Mouse (Mus musculus) hindbrain, embryonic 14.5 days (tissue): Measurements from ENCODE around the gene Mef2a. TPM values are rescaled to one million over a fixed set of nuclear protein-coding genes. Genes with fewer than 3 reads are reported as not detected.

Source experiments
- ATAC-seq: fragments of 200-750 bp; cut with Nextera tagmentation; 2 replicates; pipeline ENCODE4 v1.8.0; 2017; ENCODE audit warnings: moderate number of reproducible peaks, mild to moderate bottlenecking, moderate TSS enrichment, moderate library complexity; ENCODE audit not compliant: low FRiP score
- DNase-seq: peaks from one replicate; pipeline ENCODE4 v3.0.0-alpha.2; 2015; ENCODE audit warnings: low spot score
- H3K27ac ChIP-seq: fragments of 300-500 bp; sonication (generic); 2 replicates; pipeline ENCODE4 v1.5.1; 2014; ENCODE audit warnings: mild to moderate bottlenecking, moderate library complexity
- H3K27me3 ChIP-seq: fragments of 300-500 bp; sonication (generic); 2 replicates; pipeline ENCODE4 v1.6.1; 2014; ENCODE audit warnings: mild to moderate bottlenecking, low read length, mixed read lengths; ENCODE audit not compliant: control insufficient read depth, insufficient read depth
- H3K36me3 ChIP-seq: fragments of 300-500 bp; sonication (generic); replicated peaks from 2 replicates; pipeline ENCODE4 v1.6.1; 2014; ENCODE audit not compliant: control insufficient read depth, insufficient read depth
- H3K4me1 ChIP-seq: fragments of 300-500 bp; sonication (generic); replicated peaks from 2 replicates; pipeline ENCODE4 v1.6.1; 2014; ENCODE audit warnings: antibody characterized with exemption, low read length, mixed read lengths; ENCODE audit not compliant: control insufficient read depth, insufficient read depth
- H3K4me2 ChIP-seq: fragments of 300-500 bp; sonication (generic); replicated peaks from 2 replicates; pipeline ENCODE4 v1.6.1; 2014; ENCODE audit warnings: mild to moderate bottlenecking, moderate library complexity
- H3K4me3 ChIP-seq: fragments of 300-500 bp; sonication (generic); replicated peaks from 2 replicates; pipeline ENCODE4 v1.5.1; 2014; ENCODE audit warnings: mild to moderate bottlenecking, low read length
- H3K9ac ChIP-seq: fragments of 300-500 bp; sonication (generic); 2 replicates; pipeline ENCODE4 v1.6.1; 2014
- H3K9me3 ChIP-seq: fragments of 300-500 bp; sonication (generic); 2 replicates; pipeline ENCODE4 v1.6.1; 2016; ENCODE audit warnings: low read length; ENCODE audit not compliant: control insufficient read depth
- WGBS: fragments of 180-500 bp; shearing (Covaris S2); extraction: QIAGEN DNeasy Blood & Tissue Kit; methylation state at CpG from one replicate; pipeline ENCODE4 v1.1.7; 2014; 5-methylcytosine and 5-hydroxymethylcytosine counted together
- polyA plus RNA-seq: library from polyadenylated mRNA; unstranded; fragments of >200 nt; fragmentation: Nextera tagmentation; extraction: Ambion mirVana; gene quantifications from 2 replicates; pipeline ENCODE4 v1.2.1, GENCODE M21; 2014

Gene Mef2a
- polyA plus RNA-seq, 1 experiment from 2014 or later, result 44.9 TPM

- Histone ChIP-seq H3K9me3 (no peaks in the 10 kb centered on the region), H3K4me2 (no peak overlapping the region), H3K4me3 (no peak overlapping the region), H3K9ac (no peak overlapping the region), H3K27ac (no peak overlapping the region), H3K4me1 (no peaks in the 10 kb centered on the region), H3K36me3 (0 out of 2 replicates have a peak, but pooled peaks cover 4% of the 10 kb centered on the region), H3K27me3 (no peaks in the 10 kb centered on the region)
- 86% methylated on average over 1 of the region's 1 CpGs for WGBS
- ATAC-seq (no peak), DNase-seq (no peak)
Measured at GRCm38 (mm10) chr7:67344443-67344842, 28.2 kb downstream of the Mef2a start.

- Histone ChIP-seq H3K27ac (no peak overlapping the region), H3K4me3 (no peak overlapping the region), H3K36me3 (no peaks in the 10 kb centered on the region), H3K9me3 (peaks cover 4% of the 10 kb centered on the region; the same call in 1 of the 2 replicates), H3K4me1 (no peaks in the 10 kb centered on the region), H3K9ac (no peak overlapping the region), H3K4me2 (no peak overlapping the region), H3K27me3 (no peaks in the 10 kb centered on the region)
- WGBS, result 88% methylated on average over 7 of the region's 7 CpGs
- no peak for DNase-seq
- no peak for ATAC-seq
Measured at GRCm38 (mm10) chr7:67342067-67342625, 30.5 kb downstream of the Mef2a start.

- Histone ChIP-seq H3K27ac (no peak overlapping the region), H3K27me3 (no peaks in the 10 kb centered on the region), H3K9me3 (no peaks in the 10 kb centered on the region), H3K36me3 (no peaks in the 10 kb centered on the region), H3K4me2 (no peak overlapping the region), H3K4me1 (no peaks in the 10 kb centered on the region), H3K4me3 (no peak overlapping the region), H3K9ac (no peak overlapping the region)
- 73% methylated on average over 1 of the region's 1 CpGs for WGBS
- ATAC-seq (no peak), DNase-seq (no peak)
Measured at GRCm38 (mm10) chr7:67320359-67320758, 52.3 kb downstream of the Mef2a start.

- no peak overlapping the region for H3K27ac ChIP-seq
- no peak overlapping the region for H3K4me2 ChIP-seq
- H3K9me3 ChIP-seq, result no peaks in the 10 kb centered on the region
- DNase-seq, result no peak
- H3K9ac ChIP-seq, result no peak overlapping the region
- no peaks in the 10 kb centered on the region for H3K27me3 ChIP-seq
- no peaks in the 10 kb centered on the region for H3K4me1 ChIP-seq
- 0 out of 2 replicates have a peak, but pooled peaks cover 3% of the 10 kb centered on the region for H3K36me3 ChIP-seq
- ATAC-seq, result no peak
- no peak overlapping the region for H3K4me3 ChIP-seq
Measured at GRCm38 (mm10) chr7:67318697-67319096, 54.0 kb downstream of the Mef2a start.

GRCm38 (mm10) chr7:67313200-67313599 lies 59.5 kb downstream of the Mef2a start:
- H3K4me1 ChIP-seq, result no peaks in the 10 kb centered on the region
- no peak overlapping the region for H3K27ac ChIP-seq
- ATAC-seq (no peak), DNase-seq (no peak)
- WGBS, result 98% methylated on average over 3 of the region's 3 CpGs
- no peaks in the 10 kb centered on the region for H3K9me3 ChIP-seq
- H3K4me3 ChIP-seq, result no peak overlapping the region
- no peaks in the 10 kb centered on the region for H3K27me3 ChIP-seq
- H3K9ac ChIP-seq, result no peak overlapping the region
- H3K36me3 ChIP-seq, result 0 out of 2 replicates have a peak, but pooled peaks cover 4% of the 10 kb centered on the region
- no peak overlapping the region for H3K4me2 ChIP-seq

GRCm38 (mm10) chr7:67310151-67310550 lies 62.5 kb downstream of the Mef2a start:
- DNase-seq, result no peak
- 88% methylated on average over 2 of the region's 2 CpGs for WGBS
- Histone ChIP-seq H3K27me3 (no peaks in the 10 kb centered on the region), H3K36me3 (0 out of 2 replicates have a peak, but pooled peaks cover 4% of the 10 kb centered on the region), H3K4me1 (no peaks in the 10 kb centered on the region), H3K4me2 (no peak overlapping the region), H3K9me3 (no peaks in the 10 kb centered on the region), H3K4me3 (no peak overlapping the region), H3K9ac (no peak overlapping the region), H3K27ac (no peak overlapping the region)
- ATAC-seq, result no peak

GRCm38 (mm10) chr7:67308102-67308501 lies 64.6 kb downstream of the Mef2a start:
- Histone ChIP-seq H3K4me2 (no peak overlapping the region), H3K27ac (no peak overlapping the region), H3K4me1 (no peaks in the 10 kb centered on the region), H3K9ac (no peak overlapping the region), H3K9me3 (no peaks in the 10 kb centered on the region), H3K36me3 (no peaks in the 10 kb centered on the region), H3K4me3 (no peak overlapping the region), H3K27me3 (no peaks in the 10 kb centered on the region)
- 95% methylated on average over 2 of the region's 2 CpGs for WGBS
- DNase-seq (no peak), ATAC-seq (no peak)

- whole genome bisulfite sequencing, result 95% methylated on average over 3 of the region's 3 CpGs
- Histone ChIP-seq H3K27ac (no peak overlapping the region), H3K4me3 (no peak overlapping the region), H3K36me3 (no peaks in the 10 kb centered on the region), H3K9me3 (no peaks in the 10 kb centered on the region), H3K9ac (no peak overlapping the region), H3K4me1 (no peaks in the 10 kb centered on the region), H3K27me3 (no peaks in the 10 kb centered on the region), H3K4me2 (no peak overlapping the region)
- DNase-seq (no peak), ATAC-seq (no peak)
Measured at GRCm38 (mm10) chr7:67307078-67307477, 65.6 kb downstream of the Mef2a start.

- no peak for DNase-seq
- H3K4me1 ChIP-seq, result no peaks in the 10 kb centered on the region
- H3K9me3 ChIP-seq, result no peaks in the 10 kb centered on the region
- no peak overlapping the region for H3K4me2 ChIP-seq
- no peak for ATAC-seq
- H3K36me3 ChIP-seq, result no peaks in the 10 kb centered on the region
- 86% methylated on average over 3 of the region's 3 CpGs for WGBS
- H3K27ac ChIP-seq, result no peak overlapping the region
- H3K9ac ChIP-seq, result no peak overlapping the region
- H3K4me3 ChIP-seq, result no peak overlapping the region
- H3K27me3 ChIP-seq, result no peaks in the 10 kb centered on the region
Measured at GRCm38 (mm10) chr7:67304937-67305336, 67.7 kb downstream of the Mef2a start.

- ATAC-seq, result no peak
- H3K9ac ChIP-seq, result no peak overlapping the region
- WGBS, result 90% methylated on average over 1 of the region's 1 CpGs
Measured at GRCm38 (mm10) chr7:67296419-67296818, 76.2 kb downstream of the Mef2a start.

More at GRCm38 (mm10) chr7:67296419-67296818, 76.2 kb downstream of the Mef2a start:
- H3K27ac ChIP-seq, result no peak overlapping the region
- H3K4me2 ChIP-seq, result no peak overlapping the region
- no peak overlapping the region for H3K4me3 ChIP-seq
- no peak for DNase-seq
- no peaks in the 10 kb centered on the region for H3K9me3 ChIP-seq
- no peaks in the 10 kb centered on the region for H3K27me3 ChIP-seq
- no peaks in the 10 kb centered on the region for H3K4me1 ChIP-seq
- no peaks in the 10 kb centered on the region for H3K36me3 ChIP-seq
